Mouse (Mus musculus) brain, embryonic 18.5 days (tissue): Measurements from ENCODE around the gene Twist1.

Source experiments
- DNase-seq: peaks from one replicate; pipeline ENCODE4 v3.0.0-alpha.2; 2012; ENCODE audit warnings: low read depth, low spot score

Twist1 gene

GRCm38 (mm10) chr12:33957400-33958240 lies at the start of gene Twist1:
Twist1 (plus strand) TSS chr12:33957671.
- DNase-seq, result no peak

- no peak for DNase-seq
Observed at GRCm38 (mm10) chr12:33926751-33927150, 30.7 kb upstream of the Twist1 start.

GRCm38 (mm10) chr12:33927334-33928098 lies 30.0 kb upstream of the Twist1 start:
- no peak for DNase-seq

GRCm38 (mm10) chr12:33928331-33929192 lies 28.9 kb upstream of the Twist1 start, which contains the start of gene Ferd3l:
Ferd3l (plus strand) TSS chr12:33928425.
- DNase-seq, result no peak

GRCm38 (mm10) chr12:33952843-33953242 lies 4.6 kb upstream of the Twist1 start:
- no peak for DNase-seq

GRCm38 (mm10) chr12:33954931-33955565 lies 2.4 kb upstream of the Twist1 start:
- DNase-seq, result no peak

- DNase-seq, result no peak
Observed at GRCm38 (mm10) chr12:33955606-33956295, 1.7 kb upstream of the Twist1 start.

- DNase-seq, result no peak
Observed at GRCm38 (mm10) chr12:33956576-33957399, 683 bp upstream of the Twist1 start.

GRCm38 (mm10) chr12:33958241-33959194 lies 1.0 kb downstream of the Twist1 start:
- DNase-seq, result no peak

GRCm38 (mm10) chr12:33959206-33959605 lies 1.7 kb downstream of the Twist1 start:
- no peak for DNase-seq

GRCm38 (mm10) chr12:33959846-33960245 lies 2.4 kb downstream of the Twist1 start:
- no peak for DNase-seq

- DNase-seq, result no peak
Observed at GRCm38 (mm10) chr12:33961013-33961412, 3.5 kb downstream of the Twist1 start.

- DNase-seq, result no peak
Observed at GRCm38 (mm10) chr12:33962118-33962772, 4.8 kb downstream of the Twist1 start.

- no peak for DNase-seq
Observed at GRCm38 (mm10) chr12:33962773-33963130, 5.3 kb downstream of the Twist1 start.

- DNase-seq, result no peak
Observed at GRCm38 (mm10) chr12:33963671-33964369, 6.3 kb downstream of the Twist1 start.

GRCm38 (mm10) chr12:33964427-33964826 lies 7.0 kb downstream of the Twist1 start:
- DNase-seq, result no peak

- DNase-seq, result no peak
Observed at GRCm38 (mm10) chr12:33965661-33966360, 8.3 kb downstream of the Twist1 start.
